Mouse (Mus musculus): ENCODE results near the gene Mras.

Mras gene

GRCm38 (mm10) chr9:99411093-99411492 is 26.1 kb downstream of the Mras start:
- DNase-seq, result no peak

DNA sequence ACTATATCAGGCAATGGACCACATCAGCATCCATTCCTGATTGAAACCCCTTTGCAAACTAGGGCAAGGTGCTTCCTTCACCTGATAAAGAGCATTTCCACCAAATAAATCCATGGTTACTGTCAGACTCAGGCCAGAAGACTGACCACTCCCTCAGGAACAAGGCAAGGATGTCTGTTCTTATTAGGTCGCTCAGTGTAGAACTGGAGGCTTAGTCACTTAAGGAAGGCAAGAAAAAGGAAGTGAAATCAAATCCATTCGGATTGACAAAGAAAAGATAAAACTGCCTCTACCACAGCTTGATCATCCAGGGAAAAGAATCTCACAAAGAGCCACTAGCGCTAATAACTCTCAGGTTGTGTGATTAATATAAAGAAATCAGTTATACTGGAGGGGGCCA is 27.9 kb downstream of the Mras start:
- no peak for DNase-seq

- DNase-seq, result no peak
Observed at GRCm38 (mm10) chr9:99401288-99401974, 35.8 kb downstream of the Mras start.

DNA sequence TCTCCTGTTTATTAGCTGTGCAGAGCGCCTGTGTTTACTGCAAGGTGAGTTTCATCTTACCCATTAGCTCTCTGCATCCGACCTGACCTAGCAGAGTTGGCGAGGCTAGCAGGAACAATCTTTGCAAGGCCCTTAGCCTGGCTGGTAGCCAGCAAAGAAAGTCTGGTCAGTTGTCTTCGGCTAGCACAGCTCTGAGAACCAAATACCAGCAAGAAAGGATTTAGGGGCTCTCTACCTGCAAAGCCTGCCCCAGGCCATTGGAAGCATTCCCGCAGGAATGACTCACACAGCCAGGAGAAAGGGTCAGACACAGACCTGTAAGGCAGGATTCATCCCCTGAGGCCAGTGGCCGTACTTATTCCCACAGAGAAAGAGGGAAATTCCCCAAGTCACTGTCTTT is 36.4 kb downstream of the Mras start:
- peak; percentile 45 for DNase-seq

GRCm38 (mm10) chr9:99397056-99397815 is 39.9 kb downstream of the Mras start:
- no peak for DNase-seq

GRCm38 (mm10) chr9:99394366-99394765 is 42.8 kb downstream of the Mras start:
- no peak for DNase-seq

DNA sequence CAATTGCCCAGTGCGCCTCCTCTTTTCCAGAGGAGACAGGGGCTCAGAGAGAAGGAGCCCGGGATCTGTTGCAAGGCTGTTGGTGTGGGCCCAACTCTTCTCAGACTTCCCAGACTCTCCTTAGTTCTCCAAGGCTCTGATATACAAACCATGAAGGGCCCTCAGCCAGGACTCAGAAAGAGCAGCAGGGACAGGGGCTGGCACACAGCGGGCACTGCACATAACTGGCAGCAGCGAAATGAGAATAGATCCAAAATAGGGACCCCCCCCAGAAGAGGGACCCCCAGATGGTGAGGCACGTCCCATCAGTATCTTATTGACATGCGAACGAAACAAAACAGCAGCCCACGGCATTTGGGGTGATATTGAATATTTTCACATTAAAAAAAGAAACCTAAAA is 44.0 kb downstream of the Mras start:
- DNase-seq, result no peak

GRCm38 (mm10) chr9:99391557-99391956 is 45.6 kb downstream of the Mras start:
- DNase-seq, result no peak

- no peak for DNase-seq
Observed at GRCm38 (mm10) chr9:99390716-99391115, 46.5 kb downstream of the Mras start.

GRCm38 (mm10) chr9:99390201-99390600 is 47.0 kb downstream of the Mras start:
- DNase-seq, result peak; percentile 16

DNA sequence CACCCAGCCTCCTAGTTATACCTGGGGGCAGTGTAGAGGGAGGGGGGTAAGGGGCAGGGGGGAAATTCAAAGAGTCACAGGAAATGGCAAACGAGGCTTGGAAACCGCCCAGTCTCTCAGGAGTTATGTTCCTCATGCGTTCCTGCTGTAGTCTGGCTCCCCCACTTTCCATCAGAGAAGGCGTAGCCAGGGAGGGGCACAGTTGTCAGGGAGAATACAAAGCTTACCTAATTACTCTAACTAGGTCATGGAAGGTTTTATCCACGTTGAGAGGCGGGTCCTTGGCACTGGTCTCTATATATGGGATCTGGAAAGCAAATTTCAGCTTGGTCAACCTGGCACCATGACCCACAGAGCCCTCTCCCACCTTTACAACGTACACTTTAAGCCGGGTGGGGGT is 47.7 kb downstream of the Mras start:
- DNase-seq, result no peak

DNA sequence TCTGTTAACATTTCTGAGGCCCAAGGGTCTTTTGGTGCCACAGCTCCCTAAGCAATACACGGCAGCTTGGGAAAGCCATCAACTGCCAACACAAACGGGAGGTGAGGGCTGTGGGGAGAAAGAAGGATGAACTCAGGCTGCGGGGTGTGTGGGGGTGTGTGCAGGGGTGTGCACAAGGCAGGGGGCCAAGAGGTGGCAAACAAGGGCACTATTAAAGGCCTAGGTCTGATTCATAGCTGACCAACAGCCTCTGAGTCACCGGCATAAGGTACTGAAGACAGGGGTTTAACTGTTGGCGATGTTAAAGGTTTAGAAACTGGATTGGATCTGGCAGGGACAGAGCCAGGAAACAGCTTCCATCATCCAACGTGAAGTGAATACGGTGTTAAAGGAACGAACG is 48.3 kb downstream of the Mras start:
- no peak for DNase-seq

DNA sequence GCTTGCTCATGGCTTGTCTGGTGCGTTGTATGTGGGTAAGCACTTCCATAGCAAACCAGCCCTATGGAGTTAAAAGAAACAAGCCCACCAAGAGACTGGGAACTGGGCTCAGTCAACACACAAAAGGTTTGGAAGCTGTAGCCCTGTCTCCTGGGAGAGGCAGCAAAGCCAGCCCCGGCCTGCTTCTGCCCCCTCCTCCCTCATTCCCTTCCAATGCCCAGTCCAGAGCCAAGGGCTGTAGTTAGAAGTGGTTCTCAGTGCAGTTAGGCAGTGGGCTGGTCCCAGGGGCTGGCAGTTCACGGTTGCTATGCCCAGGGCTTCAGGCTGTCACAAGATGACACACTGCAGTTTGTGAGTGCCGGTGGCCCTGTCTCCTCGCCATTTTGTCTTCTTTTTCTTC is 49.1 kb downstream of the Mras start:
- no peak for DNase-seq

DNA sequence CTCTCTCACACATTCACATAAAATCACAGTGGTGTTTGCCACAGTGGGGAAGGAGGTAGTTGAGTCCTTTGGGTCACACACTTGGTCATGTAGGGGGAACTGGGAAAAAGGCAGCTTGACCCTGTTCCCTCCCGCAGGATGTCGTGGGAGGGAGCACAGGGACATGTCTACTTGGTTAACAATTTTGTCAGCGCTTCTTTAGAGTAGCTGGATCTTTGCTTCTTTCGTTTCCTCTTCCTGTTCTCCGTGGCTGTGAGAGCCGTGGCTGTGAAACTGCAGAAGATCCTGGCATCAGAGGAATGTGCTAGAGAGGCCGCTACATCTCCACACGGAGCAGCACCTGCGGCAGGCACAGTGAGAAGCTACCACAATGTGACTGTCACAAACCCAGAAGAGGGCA is 54.6 kb downstream of the Mras start:
- DNase-seq, result no peak

DNA sequence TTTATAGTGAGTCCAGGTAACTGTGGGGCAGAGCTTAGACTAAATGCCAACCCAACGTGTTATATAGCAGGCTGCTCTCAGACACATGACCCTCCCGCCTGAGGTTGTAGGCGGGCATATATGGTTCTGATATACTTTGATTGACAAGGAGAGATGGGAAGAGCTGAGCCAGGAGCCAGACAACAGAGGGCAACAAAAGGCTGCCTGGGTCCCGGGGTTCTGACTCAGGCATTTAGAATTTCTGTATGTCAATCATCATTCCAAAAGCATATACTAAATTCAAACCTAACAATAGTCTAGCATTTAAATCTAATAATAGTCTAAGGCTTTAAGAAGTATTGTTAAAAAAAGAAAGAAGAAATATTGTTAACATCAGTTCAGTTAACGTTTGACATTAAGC is 58.0 kb downstream of the Mras start:
- DNase-seq, result no peak

DNA sequence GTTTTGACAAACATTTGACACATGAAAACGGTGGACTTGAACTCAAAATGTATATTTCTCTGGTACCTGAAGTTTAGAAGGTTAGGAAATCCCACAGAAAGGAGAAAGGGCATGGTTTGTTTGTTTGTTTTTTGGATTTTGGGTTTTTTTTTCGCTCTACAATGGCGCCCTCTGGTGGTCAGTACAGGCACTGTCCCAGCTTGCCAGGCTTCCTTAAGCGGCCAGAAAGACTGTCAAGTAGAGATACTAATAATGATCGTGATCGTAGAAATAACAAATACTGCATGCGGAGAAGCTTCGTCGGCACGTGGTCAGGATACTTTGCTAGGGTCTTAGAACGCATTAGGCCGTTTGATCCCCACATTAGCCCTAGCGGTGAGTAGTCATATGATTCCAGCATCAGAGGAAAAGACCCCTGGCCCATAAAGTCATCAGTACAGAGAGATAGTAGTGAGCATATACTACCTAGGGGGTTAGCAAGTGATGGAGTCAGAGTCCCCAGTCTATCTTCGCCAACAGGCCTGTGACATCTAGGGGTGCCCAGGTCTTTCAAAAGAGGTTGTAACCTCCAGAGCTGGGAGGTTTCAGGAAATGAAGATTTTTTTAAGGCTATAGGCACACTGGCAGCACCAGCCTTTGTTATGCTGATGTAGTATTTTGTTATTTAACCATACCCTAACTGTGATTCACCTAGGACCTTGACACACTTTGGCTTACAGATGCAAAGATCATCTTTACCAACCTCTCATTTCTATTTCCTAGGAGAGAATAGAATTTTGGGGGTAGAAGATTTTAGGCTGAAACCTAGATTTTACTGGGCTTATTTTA is 60.4 kb downstream of the Mras start:
- DNase-seq, result peak; percentile 56

DNA sequence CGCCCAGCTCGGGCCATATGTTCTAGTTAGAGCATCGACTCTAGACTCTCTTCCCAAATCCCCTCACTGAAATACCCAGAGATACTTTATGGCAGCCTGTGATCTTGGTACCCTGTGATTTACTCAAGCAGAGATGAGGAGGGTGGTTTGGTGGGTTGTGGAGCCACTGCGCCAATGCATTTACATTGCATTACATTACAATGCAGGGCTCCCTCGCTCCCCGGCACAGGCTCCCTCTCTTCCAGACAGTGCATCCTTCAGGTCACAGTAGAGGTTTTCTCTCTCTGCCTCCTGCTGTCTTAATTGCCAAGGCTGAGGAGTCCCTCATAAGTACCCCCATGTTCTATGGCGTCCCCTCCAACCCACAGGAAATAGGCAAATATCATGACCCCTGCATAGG is 68.8 kb downstream of the Mras start:
- no peak for DNase-seq

GRCm38 (mm10) chr9:99365906-99366305 is 71.3 kb downstream of the Mras start:
- no peak for DNase-seq

- no peak for DNase-seq
Observed at GRCm38 (mm10) chr9:99363076-99363475, 74.1 kb downstream of the Mras start.

- DNase-seq, result no peak
Observed at GRCm38 (mm10) chr9:99361946-99362345, 75.2 kb downstream of the Mras start.

- no peak for DNase-seq
Observed at GRCm38 (mm10) chr9:99359012-99359411, 78.2 kb downstream of the Mras start.

DNA sequence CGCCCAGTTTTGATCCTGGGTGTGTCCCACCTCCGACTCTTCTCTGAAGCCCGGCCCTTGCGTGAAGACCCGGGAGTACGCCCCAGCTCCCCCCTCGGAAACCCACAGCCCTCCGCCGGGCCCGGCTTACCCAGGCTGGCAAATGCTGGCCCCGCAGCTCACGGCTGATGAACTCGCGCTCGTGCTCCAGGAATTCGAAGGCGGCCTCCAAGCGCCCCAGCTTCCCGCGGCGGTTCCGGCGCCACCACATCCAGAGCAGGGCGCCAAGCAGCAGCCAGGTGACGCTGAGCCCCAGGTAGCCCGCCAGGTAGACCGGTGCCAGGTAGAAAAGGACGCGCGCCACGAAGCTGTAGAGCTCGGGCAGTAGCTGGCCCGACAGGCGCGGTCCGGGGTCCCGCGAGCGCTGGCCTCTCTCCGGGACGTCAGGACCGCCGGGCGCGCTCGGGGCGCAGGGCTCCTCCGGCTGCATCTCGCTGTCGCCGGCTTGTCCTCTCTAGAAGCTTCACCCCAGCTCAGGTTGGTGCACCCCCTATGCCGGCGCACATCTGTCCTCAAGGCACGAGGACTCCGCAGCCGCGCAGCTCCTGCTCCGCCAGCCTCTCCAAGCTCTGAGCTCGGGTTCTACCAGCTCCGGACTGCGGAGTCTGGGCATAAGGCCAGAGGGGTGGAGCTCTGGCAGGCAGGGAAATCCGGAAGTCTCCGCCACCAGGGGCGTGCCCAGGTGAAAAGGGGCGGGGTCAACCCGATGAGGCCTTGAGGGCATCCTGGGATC is 79.1 kb downstream of the Mras start, which contains the start of gene Esyt3:
Gene Esyt3 (minus strand): TSS at position 637 of the 772 bp plus-strand sequence.
- DNase-seq, result peak; percentile 62

- DNase-seq, result no peak
Observed at GRCm38 (mm10) chr9:99357561-99357920, 79.6 kb downstream of the Mras start.

Data from kidney, postnatal 14 days (tissue).